Mouse (Mus musculus): Measurements from ENCODE around the gene Slc8a1.

Gene Slc8a1

DNA sequence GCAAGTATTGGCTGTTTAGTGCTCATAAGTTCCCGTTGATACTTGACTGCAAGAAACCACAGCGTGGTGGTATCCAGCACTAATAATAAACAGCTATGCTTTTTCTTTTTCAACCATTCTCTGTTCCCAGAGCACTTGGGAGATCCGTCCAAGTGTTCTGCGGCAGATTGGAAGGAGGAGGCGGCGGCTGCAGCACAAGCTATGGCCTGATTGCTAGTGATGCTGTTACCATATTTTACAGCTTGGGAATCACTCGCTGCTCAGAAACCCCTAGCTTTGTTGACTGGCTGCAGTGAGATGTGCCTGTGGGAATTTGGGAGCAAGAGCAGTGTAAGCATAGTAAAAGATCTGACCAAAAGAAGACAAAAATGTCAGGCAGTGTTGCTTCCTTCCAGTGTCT is 310.9 kb downstream of the Slc8a1 start:
- DNase-seq (ENCODE audit: extremely low spot score, low spot score), result no peak

DNA sequence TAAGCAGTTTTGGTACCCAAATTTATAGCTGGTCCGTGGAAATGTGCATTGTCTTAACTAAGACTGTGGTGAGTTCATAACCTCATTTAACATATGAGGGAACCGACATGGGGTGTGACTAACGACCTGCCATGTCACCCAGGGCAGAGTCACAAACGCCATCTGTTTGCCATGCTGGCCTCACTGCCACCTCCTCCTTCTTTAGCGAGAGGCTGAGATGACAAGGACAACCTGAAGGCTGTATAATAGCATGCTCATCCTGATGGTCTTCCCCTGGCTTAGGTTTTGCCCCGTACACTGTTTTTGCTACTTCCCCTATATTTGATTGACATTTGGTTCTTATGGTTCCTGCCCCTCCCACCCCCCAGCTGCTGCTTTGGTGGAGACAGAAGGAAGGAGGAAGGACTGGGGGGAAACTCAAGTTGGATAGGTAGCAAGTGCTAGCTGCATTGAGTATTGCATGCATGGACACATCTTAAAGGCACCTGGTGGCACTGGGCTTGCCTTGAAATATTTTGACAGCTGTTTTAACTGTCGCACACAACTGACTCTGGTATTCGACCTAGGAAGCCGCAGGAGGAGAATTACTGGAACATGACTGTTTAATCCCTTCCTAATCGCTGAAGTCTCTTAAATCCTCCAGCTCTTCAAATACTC is 313.8 kb downstream of the Slc8a1 start:
- peak; percentile 34 for DNase-seq (ENCODE audit: extremely low spot score, low spot score)

GRCm38 (mm10) chr17:81419802-81420459 is 318.2 kb downstream of the Slc8a1 start:
- DNase-seq (ENCODE audit: extremely low spot score, low spot score), result no peak

DNA sequence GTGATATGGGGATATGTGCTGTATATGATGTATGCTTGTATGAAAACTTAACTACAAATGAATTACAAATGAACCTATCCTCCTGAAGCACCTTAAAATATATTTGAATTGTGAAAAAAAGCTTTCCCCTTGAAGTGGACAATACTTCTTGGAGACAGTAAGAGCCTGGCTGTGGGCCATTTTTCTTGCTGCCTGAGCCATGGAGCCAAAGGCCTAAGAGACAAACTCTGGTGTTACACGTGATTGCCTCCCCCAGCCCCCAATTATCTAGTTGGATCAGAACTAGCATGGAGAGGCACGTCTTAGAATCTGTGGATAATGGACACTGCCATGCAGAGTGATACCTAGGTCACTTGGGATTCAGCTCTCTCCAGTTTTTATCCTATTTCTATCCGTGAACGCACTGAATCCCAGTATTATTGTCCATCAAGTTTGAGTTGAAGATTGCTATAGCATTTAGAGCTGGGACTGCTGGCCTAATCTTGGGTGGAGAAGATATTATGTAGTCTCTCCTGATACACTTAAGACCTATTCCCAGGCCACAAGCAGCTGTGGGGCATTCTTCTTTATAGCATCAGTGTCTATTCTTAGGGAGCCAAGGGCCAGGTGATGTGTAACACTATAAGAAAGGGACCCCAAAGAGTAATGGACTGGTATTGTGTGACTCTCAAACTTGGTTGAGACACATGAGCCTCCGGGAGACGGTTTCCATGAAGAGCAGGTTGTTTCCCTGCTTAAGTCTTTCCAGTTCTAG is 321.6 kb downstream of the Slc8a1 start:
- no peak for DNase-seq (ENCODE audit: extremely low spot score, low spot score)

DNA sequence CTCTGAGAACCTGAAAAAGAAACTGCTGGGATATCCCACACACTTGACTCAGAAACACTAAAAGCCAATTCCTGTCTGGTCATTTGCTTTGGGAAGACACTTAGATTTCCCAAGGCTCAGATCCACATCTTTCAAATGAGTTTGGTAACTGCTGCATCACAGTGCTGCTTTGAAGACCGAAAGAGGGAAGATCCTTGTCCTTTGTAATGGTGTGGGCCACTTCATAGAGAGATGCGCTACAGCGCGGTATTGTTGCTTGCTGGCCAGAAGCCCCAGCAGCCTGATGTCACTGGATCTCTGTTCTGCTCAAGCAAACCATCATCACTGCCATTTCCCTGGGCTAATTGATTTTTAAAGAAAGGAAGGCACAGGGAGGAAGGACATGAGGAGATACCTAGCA is 325.4 kb downstream of the Slc8a1 start:
- DNase-seq (ENCODE audit: extremely low spot score, low spot score), result no peak

- DNase-seq (ENCODE audit: extremely low spot score, low spot score), result no peak
Observed at GRCm38 (mm10) chr17:81404225-81404624, 334.0 kb downstream of the Slc8a1 start.

- no peak for DNase-seq (ENCODE audit: extremely low spot score, low spot score)
Observed at GRCm38 (mm10) chr17:81403121-81403520, 335.1 kb downstream of the Slc8a1 start.

GRCm38 (mm10) chr17:81402636-81403035 is 335.5 kb downstream of the Slc8a1 start:
- DNase-seq (ENCODE audit: extremely low spot score, low spot score), result no peak

DNA sequence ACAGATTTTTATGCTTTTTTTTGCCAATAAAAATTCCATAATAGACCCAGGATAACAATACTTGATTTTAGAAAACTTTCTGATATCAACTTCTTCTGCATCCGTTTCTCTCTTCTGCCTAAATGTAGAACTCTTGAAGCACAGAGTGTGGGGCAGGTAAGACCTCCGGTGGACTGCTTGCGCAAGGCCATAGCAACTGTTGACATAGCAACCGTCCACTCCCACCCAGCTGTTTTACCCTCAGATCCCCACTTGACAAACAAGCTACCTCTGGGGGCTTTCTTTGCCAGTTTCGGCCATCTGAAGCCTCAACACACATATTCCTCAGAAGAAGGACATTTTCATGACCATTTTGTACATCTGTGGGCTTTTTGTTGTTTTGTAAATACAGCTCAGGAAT is 337.8 kb downstream of the Slc8a1 start:
- DNase-seq (ENCODE audit: extremely low spot score, low spot score), result no peak

- no peak for DNase-seq (ENCODE audit: extremely low spot score, low spot score)
Observed at GRCm38 (mm10) chr17:81397434-81397833, 340.7 kb downstream of the Slc8a1 start.

DNA sequence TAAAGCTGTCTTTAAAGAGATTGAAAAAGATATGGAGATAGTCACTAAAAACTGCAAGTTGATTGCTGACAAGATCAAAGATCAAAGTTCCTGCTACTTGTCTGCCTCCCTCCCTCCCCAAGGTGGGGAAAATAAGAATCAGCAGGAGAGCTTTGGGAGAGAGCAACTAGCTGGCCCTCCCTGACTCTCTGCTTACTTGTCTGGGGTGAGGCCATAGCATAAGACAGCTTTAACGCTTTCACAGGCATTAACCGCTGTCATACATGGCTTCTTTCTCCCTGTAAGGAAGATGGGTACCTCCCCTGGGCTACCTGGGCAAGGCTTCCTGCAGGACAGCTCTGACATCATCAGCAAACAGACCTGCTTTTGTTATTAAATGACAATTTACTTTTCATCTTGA is 344.1 kb downstream of the Slc8a1 start:
- DNase-seq (ENCODE audit: extremely low spot score, low spot score), result no peak

DNA sequence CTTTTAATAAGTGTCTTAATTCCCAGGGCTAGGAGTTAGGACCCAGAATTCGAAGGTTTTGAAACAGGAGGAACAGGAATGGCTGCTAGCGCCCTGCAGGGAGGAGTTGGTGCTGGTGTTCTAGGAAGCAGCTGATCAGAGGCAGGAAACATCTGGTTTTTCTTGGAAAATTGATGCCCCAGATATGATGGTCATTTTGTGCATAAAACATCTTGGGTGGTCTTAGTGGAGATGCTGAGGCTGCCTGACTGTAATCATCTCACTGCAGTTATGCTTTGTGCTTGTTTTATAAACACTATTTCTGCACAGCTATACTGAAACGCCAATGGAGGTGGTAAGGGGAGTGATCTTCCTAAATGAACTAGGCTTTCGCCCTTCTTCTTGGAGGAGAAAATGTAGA is 345.1 kb downstream of the Slc8a1 start:
- DNase-seq (ENCODE audit: extremely low spot score, low spot score), result no peak

DNA sequence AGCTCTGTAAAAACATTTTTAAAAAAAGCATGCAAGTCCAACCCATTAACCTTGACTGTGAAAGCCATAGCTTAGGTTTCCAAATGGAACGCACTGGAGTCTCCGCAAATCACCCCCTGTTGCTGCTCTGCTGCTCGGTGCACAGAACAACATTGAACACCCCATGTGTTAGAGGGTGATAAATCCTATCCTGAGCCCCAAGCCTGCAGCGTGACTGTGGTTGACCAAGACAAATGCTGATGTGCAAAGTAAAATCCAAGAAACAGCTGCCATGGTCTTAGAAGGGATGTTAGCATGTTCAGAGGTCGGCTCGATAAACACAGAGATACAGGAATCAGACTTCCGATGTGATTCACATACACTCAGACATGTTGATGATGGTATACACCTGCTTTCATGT is 346.7 kb downstream of the Slc8a1 start:
- DNase-seq (ENCODE audit: extremely low spot score, low spot score), result no peak

DNA sequence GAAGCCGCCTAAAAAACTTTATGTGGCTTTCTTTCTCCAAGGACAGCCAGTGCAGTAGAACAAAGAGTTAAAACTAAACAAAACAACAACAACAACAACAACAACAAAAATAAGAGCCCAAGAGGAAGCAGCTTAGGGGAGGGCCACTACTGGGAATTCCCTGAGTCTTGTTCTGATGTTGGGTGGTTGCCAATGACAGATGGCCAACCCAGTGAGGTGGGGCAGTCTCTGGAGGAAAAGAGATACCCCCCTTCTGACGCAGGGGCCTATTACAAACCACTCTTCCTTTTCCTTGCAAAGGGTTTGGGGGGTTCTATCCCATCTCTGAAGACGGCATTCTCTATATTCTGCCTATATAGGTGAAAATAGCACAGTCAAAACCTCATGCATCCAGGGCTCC is 347.4 kb downstream of the Slc8a1 start:
- no peak for DNase-seq (ENCODE audit: extremely low spot score, low spot score)

DNA sequence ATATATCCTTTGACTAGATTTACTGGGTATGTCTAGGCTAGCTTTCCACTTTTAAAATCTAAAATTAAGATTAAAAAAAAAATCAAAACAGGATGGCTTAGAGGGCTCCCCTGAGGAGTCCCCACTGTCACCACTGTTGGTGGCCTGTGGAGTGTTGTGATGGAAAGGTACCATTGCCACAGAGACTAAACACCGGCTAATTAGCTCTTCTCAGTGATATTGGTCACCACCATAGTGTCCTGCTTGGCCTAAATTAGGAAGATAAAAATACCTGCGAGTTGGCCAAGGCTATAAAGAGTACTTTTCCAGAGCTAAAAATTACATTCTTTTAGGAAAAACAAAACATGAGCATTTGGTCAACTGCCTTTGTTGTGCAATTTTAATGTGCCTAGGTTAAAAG is 352.1 kb downstream of the Slc8a1 start:
- DNase-seq (ENCODE audit: extremely low spot score, low spot score), result no peak

GRCm38 (mm10) chr17:81385476-81385875 is 352.7 kb downstream of the Slc8a1 start:
- no peak for DNase-seq (ENCODE audit: extremely low spot score, low spot score)

- DNase-seq (ENCODE audit: extremely low spot score, low spot score), result no peak
Observed at GRCm38 (mm10) chr17:81383461-81383860, 354.7 kb downstream of the Slc8a1 start.

- DNase-seq (ENCODE audit: extremely low spot score, low spot score), result no peak
Observed at GRCm38 (mm10) chr17:81378436-81378835, 359.7 kb downstream of the Slc8a1 start.

DNA sequence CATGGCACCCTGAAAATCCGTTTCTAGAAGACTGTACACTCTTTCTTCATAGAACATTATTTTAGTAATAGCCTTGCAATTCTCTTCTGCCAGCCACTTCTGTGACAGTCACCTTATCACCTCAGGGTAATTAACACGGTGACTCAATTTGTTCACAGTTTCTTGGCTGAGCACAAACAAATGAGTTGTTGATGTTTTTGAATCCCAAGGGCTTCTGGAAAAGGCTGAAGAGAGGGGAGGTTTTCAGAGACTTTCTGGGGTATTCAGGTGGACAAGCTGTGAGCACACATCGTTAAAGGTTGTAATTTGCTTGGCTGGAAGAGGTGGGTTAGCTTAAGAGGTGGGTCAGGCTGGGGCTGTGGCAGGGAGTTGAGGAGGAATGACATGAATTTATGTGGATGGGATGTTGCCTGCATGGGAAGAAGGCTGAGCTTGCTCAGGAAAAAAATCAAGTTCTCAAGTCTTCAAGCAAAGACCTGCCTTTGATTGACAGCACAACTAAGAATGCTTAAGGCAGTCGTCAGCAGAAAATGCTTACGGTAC is 360.3 kb downstream of the Slc8a1 start:
- DNase-seq (ENCODE audit: extremely low spot score, low spot score), result no peak

DNA sequence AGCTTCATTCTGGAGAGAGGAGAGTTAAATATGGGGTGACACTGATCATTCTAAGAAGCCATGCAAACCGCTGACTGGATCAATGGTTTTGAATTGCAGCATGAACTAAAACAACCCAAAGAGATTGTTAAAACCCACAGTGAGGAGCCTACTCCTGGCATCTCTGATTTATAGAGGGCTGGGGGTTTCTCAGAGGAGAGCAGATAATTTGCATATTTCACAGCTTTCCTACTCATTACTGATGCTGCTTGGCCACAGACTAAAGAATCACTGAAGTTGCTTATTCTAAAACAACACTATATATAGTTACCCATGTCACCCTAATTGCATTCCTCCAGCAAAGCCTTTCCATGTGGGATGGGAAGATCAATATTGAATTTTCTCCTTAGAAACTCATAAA is 361.0 kb downstream of the Slc8a1 start:
- no peak for DNase-seq (ENCODE audit: extremely low spot score, low spot score)

DNA sequence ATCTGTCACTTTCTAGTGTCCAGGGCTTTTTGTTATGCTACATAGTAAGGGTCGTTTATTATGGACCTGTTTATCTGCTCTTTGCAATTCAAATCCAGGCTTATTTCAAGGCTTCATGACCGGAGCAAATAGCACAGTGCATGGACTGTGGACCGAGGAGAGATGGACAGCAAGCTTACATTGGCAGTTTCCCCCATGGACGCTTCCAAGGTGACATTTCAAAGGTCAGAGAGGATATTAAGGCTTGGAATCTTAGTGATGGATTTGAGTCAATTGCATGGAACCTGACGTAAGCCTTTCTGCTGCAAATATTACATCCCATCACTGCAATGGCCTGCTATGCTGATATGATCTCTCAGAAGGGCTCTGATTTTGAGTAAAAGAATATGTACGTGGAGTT is 362.3 kb downstream of the Slc8a1 start:
- DNase-seq (ENCODE audit: extremely low spot score, low spot score), result no peak

GRCm38 (mm10) chr17:81369036-81369435 is 369.1 kb downstream of the Slc8a1 start:
- no peak for DNase-seq (ENCODE audit: extremely low spot score, low spot score)

Data from neural tube, embryonic 10.5 days (tissue).